Mouse (Mus musculus) cerebellum, adult 8-10 months (tissue): ENCODE data around the gene Txn1.

Source experiments
- DNase-seq: peaks from one replicate; pipeline ENCODE4 v3.0.0; 2022

The Txn1 gene

GRCm38 (mm10) chr4:57956029-57956960 lies at the start of gene Txn1:
Txn1 (minus strand) TSS chr4:57956411.
- DNase-seq, result peak; percentile 96

GRCm38 (mm10) chr4:58003501-58003900 lies 47.3 kb upstream of the Txn1 start:
- no peak for DNase-seq

- no peak for DNase-seq
Observed at GRCm38 (mm10) chr4:57991425-57991824, 35.2 kb upstream of the Txn1 start.

- no peak for DNase-seq
Observed at GRCm38 (mm10) chr4:57974400-57975117, 18.3 kb upstream of the Txn1 start.

- DNase-seq, result no peak
Observed at GRCm38 (mm10) chr4:57973592-57974268, 17.5 kb upstream of the Txn1 start.

GRCm38 (mm10) chr4:57970285-57970684 lies 14.1 kb upstream of the Txn1 start:
- DNase-seq, result no peak

GRCm38 (mm10) chr4:57967195-57967594 lies 11.0 kb upstream of the Txn1 start:
- no peak for DNase-seq

GRCm38 (mm10) chr4:57965516-57965915 lies 9.3 kb upstream of the Txn1 start:
- DNase-seq, result no peak

GRCm38 (mm10) chr4:57964143-57964542 lies 7.9 kb upstream of the Txn1 start:
- DNase-seq, result no peak

GRCm38 (mm10) chr4:57959056-57959455 lies 2.8 kb upstream of the Txn1 start:
- no peak for DNase-seq

- DNase-seq, result peak; percentile 2
Observed at GRCm38 (mm10) chr4:57958098-57958497, 1.9 kb upstream of the Txn1 start.

- DNase-seq, result peak; percentile 8
Observed at GRCm38 (mm10) chr4:57957200-57958085, 1.2 kb upstream of the Txn1 start.

- peak; percentile 53 for DNase-seq
Observed at GRCm38 (mm10) chr4:57955544-57955958, 660 bp downstream of the Txn1 start.

- peak; percentile 15 for DNase-seq
Observed at GRCm38 (mm10) chr4:57954991-57955390, 1.2 kb downstream of the Txn1 start.

GRCm38 (mm10) chr4:57954580-57954979 lies 1.6 kb downstream of the Txn1 start:
- no peak for DNase-seq

- DNase-seq, result peak; percentile 5
Observed at GRCm38 (mm10) chr4:57953796-57954195, 2.4 kb downstream of the Txn1 start.

GRCm38 (mm10) chr4:57952891-57953290 lies 3.3 kb downstream of the Txn1 start:
- no peak for DNase-seq

GRCm38 (mm10) chr4:57952416-57952815 lies 3.8 kb downstream of the Txn1 start:
- no peak for DNase-seq

- no peak for DNase-seq
Observed at GRCm38 (mm10) chr4:57949866-57950265, 6.3 kb downstream of the Txn1 start.

- DNase-seq, result no peak
Observed at GRCm38 (mm10) chr4:57947476-57947875, 8.7 kb downstream of the Txn1 start.

GRCm38 (mm10) chr4:57947036-57947435 lies 9.2 kb downstream of the Txn1 start:
- DNase-seq, result no peak

- no peak for DNase-seq
Observed at GRCm38 (mm10) chr4:57942892-57943291, 13.3 kb downstream of the Txn1 start.
